In genomic region chr2:3422548-3422947, GRCm38 (mm10) we compare ENCODE assay signal across 10 mouse cellular contexts. TPM values are rescaled to one million over a fixed set of nuclear protein-coding genes. Genes with fewer than 3 reads are reported as not detected.
DNase-seq lines count a peak whose midpoint lies in the region; ATAC-seq and TF ChIP-seq lines count a peak whose summit lies in the region.
"Had no signal": no experiment of that assay in that cellular context is flagged by ENCODE, and none has a peak within 500 bp of the region (broad histone marks: within the 10 kb centered on the region; RNA-seq: fewer than 3 reads in every experiment).

Gene Meig1, minus strand, starts transcription at chr2:3422648.

- H3K9me3 ChIP-seq in heart, embryonic 13.5 days: no peaks in the 10 kb centered on the region
- H3K9me3 ChIP-seq in neural tube, embryonic 11.5 days (ENCODE audit: control insufficient read depth, low read length): no peaks in the 10 kb centered on the region
- no peaks in the 10 kb centered on the region for H3K9me3 ChIP-seq in limb, embryonic 14.5 days (ENCODE audit: control insufficient read depth, low read length)
- no peaks in the 10 kb centered on the region for H3K9me3 ChIP-seq in stomach, postnatal 0 days (ENCODE audit: control insufficient read depth, low read length)

- H3K27me3 ChIP-seq in heart, embryonic 13.5 days (replicated peaks): peaks cover 10% of the 10 kb centered on the region
- H3K27me3 ChIP-seq in neural tube, embryonic 11.5 days (ENCODE audit: control insufficient read depth, insufficient read depth, low read length): no peaks in the 10 kb centered on the region
- H3K27me3 ChIP-seq in limb, embryonic 14.5 days (ENCODE audit: control insufficient read depth, insufficient read depth, low read length): no peaks in the 10 kb centered on the region
- H3K27me3 ChIP-seq in stomach, postnatal 0 days (ENCODE audit: control insufficient read depth, insufficient read depth, low read length): no peaks in the 10 kb centered on the region

- TF ChIP-seq CTCF in stomach, postnatal 0 days (IDR thresholded peaks at IDR 0.05; ENCODE audit: low read depth): no peak

- TF ChIP-seq EP300 in stomach, postnatal 0 days (optimal IDR thresholded peaks at IDR 0.05): no peak

- H3K36me3 ChIP-seq in heart, embryonic 13.5 days: no peaks in the 10 kb centered on the region
- no peaks in the 10 kb centered on the region for H3K36me3 ChIP-seq in neural tube, embryonic 11.5 days (ENCODE audit: control insufficient read depth, insufficient read depth, low read length)
- no peaks in the 10 kb centered on the region for H3K36me3 ChIP-seq in limb, embryonic 14.5 days (ENCODE audit: control insufficient read depth, insufficient read depth, low read length)
- no peaks in the 10 kb centered on the region for H3K36me3 ChIP-seq in stomach, postnatal 0 days (ENCODE audit: control insufficient read depth, insufficient read depth, low read length)

- no peak for TF ChIP-seq POLR2A in limb, embryonic 14.5 days (IDR thresholded peaks at IDR 0.05; ENCODE audit: borderline replicate concordance, extremely low read depth, insufficient read depth, insufficient read length)

- no peak within 1 kb of the TSS for H3K27ac ChIP-seq in heart, embryonic 13.5 days (replicated peaks)
- no peak within 1 kb of the TSS for H3K27ac ChIP-seq in neural tube, embryonic 11.5 days (ENCODE audit: low read depth, low read length)
- no peak within 1 kb of the TSS for H3K27ac ChIP-seq in limb, embryonic 14.5 days (replicated peaks; ENCODE audit: low read depth, low read length)
- H3K27ac ChIP-seq in stomach, postnatal 0 days (replicated peaks): no peak within 1 kb of the TSS

- H3K4me3 ChIP-seq in heart, embryonic 13.5 days: peak within 1 kb of the TSS; percentile 88
- H3K4me3 ChIP-seq in neural tube, embryonic 11.5 days (ENCODE audit: low read depth, low read length): no peak within 1 kb of the TSS
- H3K4me3 ChIP-seq in limb, embryonic 14.5 days (replicated peaks; ENCODE audit: low read length): no peak within 1 kb of the TSS
- no peak within 1 kb of the TSS for H3K4me3 ChIP-seq in stomach, postnatal 0 days (ENCODE audit: low read depth, low read length)

- no peak for ATAC-seq in heart, embryonic 13.5 days (ENCODE audit: extremely low read depth, insufficient number of reproducible peaks, low FRiP score, low TSS enrichment)
- ATAC-seq in neural tube, embryonic 11.5 days (ENCODE audit: insufficient read depth, low FRiP score, low TSS enrichment): no peak
- no peak for ATAC-seq in limb, embryonic 14.5 days (ENCODE audit: low FRiP score, low read depth)
- no peak for ATAC-seq in stomach, postnatal 0 days (ENCODE audit: low FRiP score, low TSS enrichment)

- 54% methylated on average over 3 of the region's 3 CpGs for WGBS in heart, embryonic 13.5 days
- 73% methylated on average over 3 of the region's 3 CpGs for WGBS in neural tube, embryonic 11.5 days
- WGBS in limb, embryonic 14.5 days: 69% methylated on average over 3 of the region's 3 CpGs
- 64% methylated on average over 3 of the region's 3 CpGs for WGBS in stomach, postnatal 0 days

- no peak within 1 kb of the TSS for H3K9ac ChIP-seq in heart, embryonic 13.5 days
- H3K9ac ChIP-seq in neural tube, embryonic 11.5 days (ENCODE audit: low read length): no peak within 1 kb of the TSS
- no peak within 1 kb of the TSS for H3K9ac ChIP-seq in limb, embryonic 14.5 days (ENCODE audit: low read depth, low read length, severe bottlenecking)
- no peak within 1 kb of the TSS for H3K9ac ChIP-seq in stomach, postnatal 0 days (ENCODE audit: low read length)

- H3K4me2 ChIP-seq in heart, embryonic 13.5 days: peak within 1 kb of the TSS; percentile 99
- 0 out of 2 replicates have a peak within 1 kb of the TSS, but pooled peaks have one; percentile 79 for H3K4me2 ChIP-seq in neural tube, embryonic 11.5 days (ENCODE audit: low read depth)
- H3K4me2 ChIP-seq in limb, embryonic 14.5 days (replicated peaks; ENCODE audit: low read depth, low read length, severe bottlenecking): peak within 1 kb of the TSS; percentile 97; the same call in 1 of the 2 replicates
- peak within 1 kb of the TSS; percentile 98 for H3K4me2 ChIP-seq in stomach, postnatal 0 days (replicated peaks; ENCODE audit: low read depth)

- no peak for DNase-seq in heart, adult 9 months (ENCODE audit: low spot score in 2 of 2)
- DNase-seq in neural tube, embryonic 11.5 days (ENCODE audit: low spot score): no peak
- no peak for DNase-seq in neural tube, embryonic 10.5 days (ENCODE audit: extremely low spot score, low spot score)
- no peak for DNase-seq in limb, embryonic 14.5 days (ENCODE audit: low spot score)
- DNase-seq in stomach, postnatal 0 days (ENCODE audit: low spot score): no peak
- DNase-seq in embryo, embryonic 9.5 days (ENCODE audit: extremely low spot score): no peak
- DNase-seq in left cerebral cortex, adult 8-10 months (ENCODE audit: low spot score in 2 of 2): no peak
- DNase-seq: kidney, postnatal 14 days had no signal

- H3K4me1 ChIP-seq in heart, embryonic 13.5 days: peaks cover 21% of the 10 kb centered on the region
- H3K4me1 ChIP-seq in neural tube, embryonic 11.5 days (ENCODE audit: control insufficient read depth, insufficient read depth, low read length): peaks cover 3% of the 10 kb centered on the region; the same call in 1 of the 2 replicates
- H3K4me1 ChIP-seq in limb, embryonic 14.5 days (ENCODE audit: control insufficient read depth, insufficient read depth, low read length): peaks cover 6% of the 10 kb centered on the region; the same call in 1 of the 2 replicates
- H3K4me1 ChIP-seq in stomach, postnatal 0 days (replicated peaks; ENCODE audit: control insufficient read depth, insufficient read depth): no peaks in the 10 kb centered on the region; the same call in 1 of the 2 replicates

RNA-seq across cellular contexts. Expression of gene Meig1, which starts in this region (rescaled TPM):
- not detected in 2 replicates for polyA plus RNA-seq in heart, embryonic 13.5 days (2015; fragmentation: Nextera tagmentation; extraction: Ambion mirVana)
- polyA plus RNA-seq in neural tube, embryonic 11.5 days (2014; fragmentation: Nextera tagmentation; extraction: Ambion mirVana): not detected in 2 replicates
- 0.20 TPM in 1 of 2 replicates, not detected in the other for polyA plus RNA-seq in limb, embryonic 14.5 days (2012; rRNA removed)
- polyA plus RNA-seq in limb, embryonic 14.5 days (2014; fragmentation: Nextera tagmentation; extraction: Ambion mirVana): not detected in 2 replicates
- 0.36 and 0.61 TPM in 2 replicates for polyA plus RNA-seq in stomach, postnatal 0 days (2015; fragmentation: Nextera tagmentation; extraction: Ambion mirVana)
- 1 to 10 TPM; 1.1 to 4.1 (median 1.9) TPM for total RNA-seq in left cerebral cortex, adult 8-10 months (2022)
- polyA plus RNA-seq: limb, embryonic 11.5 days had no signal
